Mouse (Mus musculus) megakaryocyte progenitor cell, adult 5-6 weeks (primary cell): ENCODE results near the gene Nxnl2. TPM values are rescaled to one million over a fixed set of nuclear protein-coding genes. Genes with fewer than 3 reads are reported as not detected.
"Not testable (repeated sequence)": the region's sequence is repeated elsewhere in the genome, so short reads cannot be mapped to it uniquely, and the experiment has no call there.

Experiments
- ATAC-seq: replicated peaks from 2 replicates; pipeline ENCODE4 v1.8.0; 2016; ENCODE audit warnings: mild to moderate bottlenecking, moderate TSS enrichment, inconsistent platforms; ENCODE audit not compliant: poor library complexity
- total RNA-seq, 2 experiments: library from RNA; stranded (forward) in 1 of 2; stranded (reverse) in 1 of 2; fragments of 157-497, 149-512 nt in 1 of 2; fragments of 200-1000 nt in 1 of 2; gene quantifications; 2 replicates each; pipeline versions ENCODE4 v1.2.3 to v1.2.4; 2015 to 2017

Nxnl2 gene
- total RNA-seq, 2 experiments from 2014 or later: not detected

DNA sequence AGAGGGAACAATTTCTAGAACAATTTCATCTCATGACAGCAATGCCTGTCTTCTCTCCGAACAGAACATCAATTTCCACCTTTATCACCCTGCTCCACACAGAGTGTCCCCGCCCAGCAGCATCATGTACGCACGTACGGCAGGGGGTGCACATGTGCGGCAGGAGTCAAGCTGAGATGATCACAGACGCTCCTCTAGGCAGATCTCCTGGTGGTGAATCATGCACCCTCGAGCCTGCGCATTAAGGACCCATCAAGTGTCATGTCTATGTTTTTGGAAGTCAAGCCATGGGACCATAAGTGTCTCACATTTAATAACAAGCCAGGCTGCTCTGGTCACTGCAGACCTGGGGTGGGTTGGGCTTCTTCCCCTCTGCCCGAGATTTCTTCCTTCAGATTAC lies 8.1 kb downstream of the Nxnl2 start:
- no peak for ATAC-seq

DNA sequence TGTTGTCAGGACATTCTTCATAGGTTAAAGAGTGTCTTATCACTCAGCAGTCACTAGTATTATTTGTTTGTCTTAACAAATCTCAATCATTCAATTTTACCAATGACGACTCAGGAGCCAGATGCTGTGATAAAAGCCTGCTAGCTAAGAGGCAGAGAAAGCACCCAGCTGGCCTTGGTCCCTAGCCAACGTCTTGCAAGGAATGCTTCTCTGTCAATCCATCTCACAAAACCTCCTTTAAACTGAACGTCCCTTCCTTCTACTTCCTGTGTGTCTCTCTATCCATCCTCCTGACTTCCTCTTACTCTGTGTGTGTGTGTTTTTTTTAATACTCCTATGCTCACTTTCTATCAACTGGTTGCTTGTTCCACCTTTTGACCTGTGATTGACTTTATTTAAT lies 8.5 kb downstream of the Nxnl2 start:
- no peak for ATAC-seq

DNA sequence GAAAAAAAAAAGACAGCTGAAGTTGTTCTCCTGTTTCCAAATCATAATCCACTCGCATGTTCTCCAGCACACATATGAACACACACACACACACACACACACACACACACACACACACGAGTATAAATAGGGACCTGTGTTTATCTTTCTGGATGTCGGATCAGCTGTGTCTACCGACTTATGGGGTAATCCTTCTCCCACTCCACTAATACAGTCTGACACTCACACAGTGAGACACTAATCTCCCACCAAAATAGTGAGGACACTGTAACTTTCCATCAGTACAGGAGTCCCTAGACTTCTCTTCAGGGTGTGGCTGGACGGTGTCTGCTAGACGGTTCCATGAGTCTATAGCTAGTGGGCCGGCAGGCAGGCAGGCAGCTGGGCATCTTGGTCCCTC lies 11.4 kb downstream of the Nxnl2 start:
- no peak for ATAC-seq

DNA sequence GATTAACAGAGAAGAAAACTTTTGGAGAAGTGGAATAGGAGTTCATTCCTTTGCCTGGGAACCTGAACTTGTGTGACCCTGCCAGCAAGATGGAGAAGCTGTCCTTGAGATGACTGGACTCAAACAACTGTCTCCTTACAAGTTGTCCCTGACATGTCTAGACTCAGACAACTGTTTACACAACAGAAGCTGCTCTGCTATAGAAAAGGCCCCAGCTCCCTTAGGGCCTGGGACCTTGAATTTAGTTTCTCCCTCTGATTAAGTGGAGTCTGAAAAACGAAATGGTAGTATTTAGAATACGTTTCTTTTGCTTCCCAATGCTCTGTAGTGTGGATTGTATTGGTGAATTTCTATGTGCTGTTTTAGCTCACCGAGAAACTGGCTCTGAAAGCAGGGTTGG lies 14.1 kb downstream of the Nxnl2 start:
- ATAC-seq: no peak

DNA sequence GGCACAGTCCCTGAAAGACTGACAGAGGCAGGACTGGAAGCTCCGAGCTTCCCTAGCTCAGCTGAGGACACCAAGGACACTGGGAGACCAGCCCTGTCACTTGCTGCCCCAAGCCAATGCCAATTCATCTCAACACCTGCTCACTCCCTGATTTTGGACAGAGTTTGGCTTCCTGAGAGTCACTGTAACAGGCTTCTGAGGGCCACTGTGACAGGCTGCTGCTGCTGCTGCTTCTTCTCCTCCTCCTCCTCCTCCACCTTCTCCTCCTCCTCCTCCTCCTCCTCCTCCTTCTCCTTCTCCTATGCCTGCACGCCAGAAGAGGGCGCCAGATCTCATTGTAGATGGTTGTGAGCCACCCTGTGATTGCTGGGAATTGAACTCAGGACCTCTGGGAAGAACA lies 19.5 kb downstream of the Nxnl2 start:
- ATAC-seq: no peak

DNA sequence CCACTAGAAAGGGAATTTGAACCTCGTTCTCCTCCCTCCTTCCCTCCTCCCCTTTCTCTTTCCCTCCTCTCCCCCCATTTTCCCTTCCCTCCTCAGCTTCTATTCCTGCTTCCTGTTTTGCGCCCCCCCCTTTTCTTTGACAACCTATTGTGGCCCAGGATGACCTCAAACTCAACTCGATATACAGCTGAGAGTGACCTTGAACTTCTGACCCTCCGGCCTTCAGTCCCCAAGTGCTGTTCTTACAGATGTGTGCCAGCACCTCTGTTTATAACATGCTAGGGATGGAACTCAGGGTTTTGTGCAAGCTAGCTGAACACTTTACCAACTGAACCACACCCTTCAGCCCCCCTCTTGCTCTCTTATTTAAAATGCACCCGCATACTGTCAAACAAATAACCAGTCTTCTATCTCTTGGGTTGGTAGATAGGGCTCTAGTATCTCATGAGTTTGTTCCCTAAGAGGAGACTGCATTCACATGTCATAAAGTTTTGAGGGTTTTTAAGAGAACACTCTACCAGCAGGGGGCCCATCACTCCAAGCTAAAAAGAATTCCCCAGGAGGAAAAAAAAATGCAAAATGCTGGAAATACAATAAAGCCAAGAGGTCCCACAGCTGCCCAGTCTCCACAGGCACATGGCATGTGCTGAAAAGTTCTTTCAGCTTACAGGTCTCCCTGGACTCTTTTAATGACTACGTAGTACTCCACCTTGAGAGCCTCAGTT lies 20.8 kb downstream of the Nxnl2 start:
- ATAC-seq: no peak

DNA sequence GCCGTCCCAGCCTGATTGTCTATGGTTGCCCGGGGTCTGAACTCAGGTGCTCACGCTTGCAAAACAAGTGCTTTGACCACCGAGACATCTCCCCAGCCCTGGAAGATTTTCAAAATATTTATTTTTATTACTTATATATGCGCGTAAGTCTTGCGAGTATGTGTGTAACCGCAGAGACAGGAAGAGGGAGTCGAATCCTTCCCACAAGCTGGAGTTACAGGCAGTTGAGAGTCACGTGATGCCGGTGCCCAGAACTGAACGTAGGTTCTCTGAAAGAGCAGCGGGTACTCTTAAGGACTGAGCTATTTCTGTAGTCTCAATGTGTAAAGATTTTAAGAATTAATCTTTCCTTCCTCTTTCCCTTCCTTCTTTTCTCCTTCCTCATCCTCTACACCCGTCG lies 23.1 kb downstream of the Nxnl2 start:
- ATAC-seq: peak; percentile 83

DNA sequence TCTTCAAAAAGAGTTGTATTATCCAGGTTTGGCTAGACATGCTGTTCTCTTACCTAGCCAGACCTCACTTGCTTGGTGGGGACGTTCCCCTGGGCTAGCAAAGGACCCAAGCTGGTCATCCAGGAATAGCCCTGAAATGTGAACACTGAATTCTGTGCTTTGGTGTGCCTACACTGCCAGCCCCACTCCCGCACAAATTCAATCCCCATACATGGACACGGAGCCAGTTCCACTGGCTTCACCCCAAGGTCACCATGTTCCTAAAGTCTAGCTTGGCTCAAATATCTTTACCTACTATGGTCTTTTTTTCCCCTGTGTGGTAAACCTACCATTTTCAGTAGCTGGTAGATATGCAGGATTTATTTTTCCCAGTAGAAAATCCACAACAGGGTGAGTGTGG lies 26.9 kb downstream of the Nxnl2 start:
- no peak for ATAC-seq

DNA sequence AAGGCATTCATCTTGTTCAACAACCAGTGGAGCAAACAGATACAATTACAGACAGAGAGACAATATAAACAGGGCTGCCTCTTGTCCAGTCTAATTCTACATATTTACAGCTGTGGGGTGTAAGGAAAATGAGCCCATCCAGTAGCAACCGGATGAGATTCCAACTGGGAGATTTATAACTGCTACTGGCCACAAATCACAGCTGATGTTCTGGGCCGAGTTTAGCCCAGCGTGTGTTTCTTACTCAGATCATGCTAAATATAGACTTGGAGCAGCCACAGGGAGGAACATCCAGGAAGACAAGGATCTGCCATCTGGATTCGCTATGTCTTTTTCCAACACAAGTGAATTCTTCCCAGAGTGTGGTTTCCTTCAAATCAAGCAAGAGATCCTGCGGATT lies 27.4 kb downstream of the Nxnl2 start:
- no peak for ATAC-seq

DNA sequence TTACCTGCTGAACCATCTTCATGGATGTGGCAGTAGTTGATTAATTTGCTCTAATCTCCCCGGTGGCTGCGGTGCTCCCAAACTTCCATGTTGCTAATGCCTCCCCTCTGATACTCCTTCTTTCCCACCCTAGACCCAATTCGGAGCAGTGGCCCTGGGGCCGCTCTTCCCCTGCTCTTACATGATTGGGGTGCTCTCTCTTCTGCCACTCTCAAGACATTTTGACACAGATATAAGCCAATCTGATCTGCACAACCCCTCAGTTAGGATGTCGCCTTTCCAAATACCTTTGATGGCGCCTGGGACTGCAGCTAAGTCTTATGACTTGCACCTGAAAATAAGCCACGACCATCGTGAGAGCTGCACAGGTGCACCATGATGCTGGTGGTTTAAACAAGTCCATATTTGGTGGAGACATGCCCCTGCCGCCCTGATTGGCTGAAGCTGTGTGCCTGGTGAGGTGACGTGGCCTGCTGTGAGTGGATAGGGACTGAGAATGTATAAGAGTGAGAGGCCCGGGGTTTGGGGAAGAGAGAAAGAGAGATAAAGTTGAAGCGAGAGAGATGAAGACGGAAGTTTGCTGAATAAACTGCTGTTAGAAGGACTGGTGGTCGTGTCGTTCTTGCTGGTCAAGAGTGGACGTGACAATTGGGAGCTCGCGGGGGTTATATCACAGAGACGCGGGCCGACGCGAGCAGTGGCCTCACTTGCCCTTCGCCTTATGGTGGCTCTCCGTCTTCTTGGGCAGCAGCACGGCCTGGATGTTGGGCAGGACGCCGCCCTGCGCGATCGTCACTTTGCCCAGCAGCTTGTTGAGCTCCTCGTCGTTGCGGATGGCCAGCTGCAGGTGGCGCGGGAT lies 31.4 kb downstream of the Nxnl2 start:
- peak; percentile 95 for ATAC-seq

DNA sequence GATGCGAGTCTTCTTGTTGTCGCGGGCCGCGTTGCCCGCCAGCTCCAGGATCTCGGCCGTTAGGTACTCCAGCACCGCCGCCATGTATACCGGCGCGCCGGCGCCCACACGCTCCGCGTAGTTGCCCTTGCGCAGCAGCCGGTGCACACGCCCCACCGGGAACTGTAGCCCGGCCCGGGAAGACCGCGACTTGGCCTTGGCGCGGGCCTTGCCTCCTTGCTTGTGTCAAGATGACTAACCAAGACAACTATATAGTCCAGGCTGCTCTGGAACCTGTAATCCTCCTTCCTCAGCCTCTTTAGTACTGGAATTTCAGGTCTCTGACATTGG lies 32.0 kb downstream of the Nxnl2 start:
- peak; percentile 75 for ATAC-seq

DNA sequence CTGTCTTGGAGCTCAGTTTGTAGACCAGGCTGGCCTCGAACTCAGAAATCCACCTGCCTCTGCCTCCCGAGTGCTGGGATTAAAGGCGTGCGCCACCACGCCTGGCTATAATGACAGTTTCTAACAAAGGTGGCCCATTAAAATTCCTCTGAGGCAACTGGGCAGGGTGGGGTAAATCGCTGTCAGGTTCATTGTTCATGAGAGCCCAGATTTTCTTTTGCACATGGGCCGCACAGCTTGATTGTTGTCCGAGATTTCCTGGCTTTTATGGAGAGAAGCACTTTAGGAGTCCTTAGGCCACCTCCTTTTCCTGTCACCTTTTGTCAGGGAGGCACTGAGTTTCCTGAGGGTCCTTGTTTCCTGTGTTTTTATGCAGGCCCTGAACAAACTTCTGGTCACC lies 32.6 kb downstream of the Nxnl2 start:
- no peak for ATAC-seq

DNA sequence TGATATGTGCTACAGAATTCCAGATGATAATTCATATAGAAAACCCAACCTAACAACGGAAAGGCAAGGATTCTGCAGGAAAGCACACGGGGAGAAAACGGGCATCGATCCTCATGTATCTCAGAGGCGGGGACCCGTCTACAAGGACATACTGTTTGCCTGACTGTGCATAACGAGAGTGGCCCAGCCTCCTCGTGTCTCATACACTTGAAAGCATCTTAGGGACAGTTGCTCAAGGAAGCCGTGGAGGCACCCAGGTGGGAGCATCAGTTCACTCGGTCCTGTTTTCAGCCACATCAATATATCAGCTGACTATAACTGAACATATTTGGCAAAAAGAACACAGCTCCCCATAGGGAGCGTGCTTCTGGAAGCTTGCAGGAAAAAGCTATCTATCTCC lies 33.3 kb downstream of the Nxnl2 start:
- not testable (repeated sequence) for ATAC-seq

DNA sequence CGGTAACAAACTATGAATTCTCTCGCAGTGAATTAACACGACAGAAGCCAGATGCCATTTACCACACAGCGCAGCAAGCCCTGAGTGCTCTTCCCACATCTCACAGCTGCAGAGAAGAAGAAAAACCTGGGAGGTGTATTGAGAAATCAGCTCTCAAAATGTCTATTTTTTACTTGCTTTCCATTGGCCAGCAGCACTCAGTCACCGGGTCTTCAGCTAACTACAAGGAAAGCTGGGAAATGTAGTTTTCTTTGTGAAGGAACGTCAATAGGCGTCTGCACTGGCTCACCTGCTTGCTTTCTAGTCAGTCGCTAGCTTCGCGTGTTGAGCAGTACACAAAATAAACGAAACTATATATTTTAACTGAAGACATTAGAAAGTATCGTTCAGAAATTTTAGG lies 37.1 kb downstream of the Nxnl2 start:
- peak; percentile 61 for ATAC-seq

DNA sequence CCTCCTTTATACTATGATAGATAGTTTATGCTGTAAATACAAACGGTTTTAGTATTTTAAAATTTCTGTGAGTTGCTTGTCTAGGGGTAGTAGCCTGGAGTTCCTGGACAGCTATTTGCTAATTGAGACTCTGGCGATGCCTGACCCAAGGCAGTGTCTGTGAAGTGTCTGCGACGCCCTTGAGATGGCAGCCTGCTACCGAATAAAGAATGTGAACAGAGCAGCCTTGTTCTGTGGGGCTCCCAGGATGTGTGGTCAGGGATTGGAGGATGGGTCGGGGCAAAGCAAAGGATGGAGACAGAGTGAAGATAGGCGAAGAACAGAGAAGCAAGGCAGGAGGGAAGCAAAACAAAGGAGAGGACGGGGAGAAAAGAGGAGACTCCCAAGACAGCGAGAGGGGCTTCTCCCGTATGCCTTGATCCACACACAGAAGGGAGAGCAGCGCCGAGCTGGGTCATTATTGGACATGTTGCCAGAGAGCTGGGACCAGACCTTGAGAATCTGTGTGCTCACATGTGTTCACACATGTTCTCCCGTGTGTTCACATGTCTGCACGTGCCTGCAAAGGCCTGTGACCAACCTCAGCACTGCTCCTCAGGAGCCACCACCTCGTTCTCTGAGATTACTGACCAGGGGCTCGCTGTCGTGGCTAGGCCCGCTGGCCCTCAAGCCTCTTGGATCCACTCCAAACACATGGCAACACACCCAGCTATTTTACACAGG lies 37.7 kb downstream of the Nxnl2 start:
- no peak for ATAC-seq

DNA sequence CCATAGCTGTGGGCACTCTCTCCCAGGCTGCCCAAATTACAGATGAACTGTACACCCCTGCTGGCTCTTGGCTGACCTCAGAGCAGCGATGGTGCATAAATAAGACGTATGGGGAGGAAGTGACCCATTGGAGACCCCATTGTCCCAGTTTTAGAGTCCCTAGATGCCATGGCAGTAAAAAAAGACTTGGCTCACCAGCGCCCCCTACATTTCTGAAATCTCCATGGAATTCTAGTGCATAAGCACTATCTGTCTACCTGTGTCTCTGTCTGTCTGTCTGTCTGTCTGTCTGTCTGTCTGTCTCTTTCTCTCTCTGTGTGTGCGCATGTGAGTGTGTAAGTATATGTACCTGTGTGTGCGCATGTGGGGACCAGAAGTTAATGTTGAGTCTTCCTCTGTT lies 39.8 kb downstream of the Nxnl2 start:
- no peak for ATAC-seq

DNA sequence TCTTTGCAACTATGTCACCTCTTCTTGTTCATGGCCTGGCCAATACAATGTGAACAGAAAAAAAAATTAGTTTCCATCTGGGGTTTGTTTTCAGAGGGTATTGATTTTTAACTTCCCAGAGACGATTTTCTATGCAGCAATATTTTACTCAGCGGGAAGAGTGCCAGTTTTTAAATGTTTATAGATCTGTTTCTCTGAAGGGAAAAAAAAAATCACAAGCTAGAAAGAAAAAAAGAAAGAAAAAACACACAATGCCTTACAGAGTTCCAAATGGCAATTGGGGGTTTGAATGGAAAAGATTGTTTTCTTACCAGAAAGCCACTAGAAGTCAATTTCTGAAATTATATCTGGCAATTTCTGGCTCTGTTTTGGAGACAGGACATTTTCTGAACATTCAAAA lies 43.9 kb downstream of the Nxnl2 start:
- no peak for ATAC-seq

DNA sequence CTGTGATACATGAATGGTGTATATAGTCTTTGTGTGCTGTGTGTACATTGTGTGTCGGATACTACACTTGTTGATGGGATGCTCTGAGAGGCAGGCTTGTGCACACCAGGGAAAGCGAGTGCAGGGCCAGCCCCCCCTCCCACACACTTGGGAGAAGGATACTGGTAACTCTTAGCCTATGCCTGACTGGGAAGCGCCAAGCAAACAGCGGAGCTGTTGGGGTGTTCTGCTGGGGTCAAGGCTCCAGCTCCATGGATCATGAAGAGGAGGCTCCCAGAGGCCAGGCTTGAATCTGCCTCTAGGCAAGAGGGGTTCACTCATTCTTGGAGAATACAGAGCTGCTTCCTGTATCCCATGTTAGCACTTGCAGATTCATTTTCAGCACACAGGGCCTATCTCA lies 50.1 kb downstream of the Nxnl2 start:
- no peak for ATAC-seq

DNA sequence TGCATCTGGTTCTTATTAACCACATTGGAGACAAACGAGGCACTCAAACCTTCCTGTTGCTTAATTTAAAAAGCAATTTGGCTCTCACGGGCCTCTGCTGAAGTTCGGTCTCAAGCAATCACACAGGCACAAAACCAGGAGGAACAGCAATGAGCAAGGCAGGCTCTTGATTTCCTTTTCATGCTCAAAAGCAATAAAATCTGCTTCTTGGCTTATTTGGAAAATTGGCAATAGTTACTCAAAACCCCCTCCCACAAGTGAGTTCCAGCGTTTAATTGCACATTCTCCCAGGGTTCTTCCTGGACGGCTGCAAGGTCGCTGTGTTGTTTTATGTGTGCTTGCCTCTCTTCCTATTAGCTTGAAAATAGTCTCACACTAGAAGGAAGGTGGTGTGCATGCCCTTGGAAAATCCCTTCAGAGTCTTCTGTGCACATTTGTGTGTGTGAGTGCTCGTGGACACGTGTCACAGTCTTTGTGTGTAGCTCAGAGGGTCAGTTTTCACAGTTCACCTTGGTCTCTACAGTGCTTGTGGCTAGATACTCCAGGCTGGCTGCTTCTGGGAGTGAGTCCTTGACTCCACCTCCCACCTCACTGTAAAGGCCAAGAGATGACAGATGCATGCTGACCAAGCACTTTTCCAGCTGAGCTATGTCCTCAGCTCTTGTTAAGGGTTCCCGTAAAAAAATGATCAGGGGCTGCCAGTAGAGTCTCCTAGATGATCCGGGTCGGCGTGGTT lies 50.8 kb downstream of the Nxnl2 start:
- ATAC-seq: no peak
